Mouse (Mus musculus): ENCODE data around the gene Inhbc. TPM values are rescaled to one million over a fixed set of nuclear protein-coding genes. Genes with fewer than 3 reads are reported as not detected.

Gene Inhbc
- polyA plus RNA-seq, 1 experiment from 2014 or later, result not detected

GRCm38 (mm10) chr10:127325454-127326016 is 44.7 kb downstream of the Inhbc start:
- Histone ChIP-seq H3K4me3 (ENCODE audit: low read depth, low read length) (peak overlapping the region; percentile 50), H3K27ac (replicated peaks) (no peak overlapping the region), H3K27me3 (ENCODE audit: control insufficient read depth, insufficient read depth, low read length) (no peaks in the 10 kb centered on the region), H3K9ac (ENCODE audit: low read length) (no peak overlapping the region; the same call in 1 of the 2 replicates), H3K36me3 (ENCODE audit: control insufficient read depth, insufficient read depth, low read length) (no peaks in the 10 kb centered on the region), H3K4me1 (replicated peaks; ENCODE audit: control insufficient read depth, insufficient read depth) (peaks cover 10% of the 10 kb centered on the region; the same call in 1 of the 2 replicates), H3K9me3 (ENCODE audit: control insufficient read depth, low read length) (no peaks in the 10 kb centered on the region), H3K4me2 (replicated peaks; ENCODE audit: low read depth) (peak overlapping the region; percentile 97)
- ATAC-seq (ENCODE audit: low FRiP score, low TSS enrichment) (no peak), DNase-seq (ENCODE audit: low spot score) (no peak)
- 47% methylated on average over 14 of the region's 14 CpGs for WGBS
- TF ChIP-seq CTCF (IDR thresholded peaks at IDR 0.05; ENCODE audit: low read depth) (no peak), EP300 (optimal IDR thresholded peaks at IDR 0.05) (no peak)

- H3K36me3 ChIP-seq (ENCODE audit: control insufficient read depth, insufficient read depth, low read length), result no peaks in the 10 kb centered on the region
- WGBS, result 10% methylated on average over 6 of the region's 7 CpGs
- H3K4me3 ChIP-seq (ENCODE audit: low read depth, low read length), result no peak overlapping the region
- no peak overlapping the region for H3K4me2 ChIP-seq (replicated peaks; ENCODE audit: low read depth)
- H3K9me3 ChIP-seq (ENCODE audit: control insufficient read depth, low read length), result no peaks in the 10 kb centered on the region
- no peak overlapping the region for H3K27ac ChIP-seq (replicated peaks)
- H3K27me3 ChIP-seq (ENCODE audit: control insufficient read depth, insufficient read depth, low read length), result no peaks in the 10 kb centered on the region
- H3K4me1 ChIP-seq (replicated peaks; ENCODE audit: control insufficient read depth, insufficient read depth), result peaks cover 10% of the 10 kb centered on the region; the same call in 1 of the 2 replicates
- ATAC-seq (ENCODE audit: low FRiP score, low TSS enrichment) (peak; percentile 20; the same call in 1 of the 2 replicates), DNase-seq (ENCODE audit: low spot score) (peak; percentile 82)
- TF ChIP-seq EP300 (optimal IDR thresholded peaks at IDR 0.05) (no peak), CTCF (IDR thresholded peaks at IDR 0.05; ENCODE audit: low read depth) (peak; percentile 71)
- H3K9ac ChIP-seq (ENCODE audit: low read length), result no peak overlapping the region
Observed at GRCm38 (mm10) chr10:127324495-127324894, 45.7 kb downstream of the Inhbc start.

- TF ChIP-seq EP300 (optimal IDR thresholded peaks at IDR 0.05), result no peak
Observed at GRCm38 (mm10) chr10:127323131-127323855, 46.9 kb downstream of the Inhbc start.

GRCm38 (mm10) chr10:127322669-127323068 is 47.6 kb downstream of the Inhbc start:
- no peaks in the 10 kb centered on the region for H3K9me3 ChIP-seq (ENCODE audit: control insufficient read depth, low read length)
- H3K4me1 ChIP-seq (replicated peaks; ENCODE audit: control insufficient read depth, insufficient read depth), result peaks cover 10% of the 10 kb centered on the region; the same call in 1 of the 2 replicates
- no peak overlapping the region for H3K27ac ChIP-seq (replicated peaks)
- H3K4me2 ChIP-seq (replicated peaks; ENCODE audit: low read depth), result no peak overlapping the region
- no peak overlapping the region for H3K4me3 ChIP-seq (ENCODE audit: low read depth, low read length)
- H3K36me3 ChIP-seq (ENCODE audit: control insufficient read depth, insufficient read depth, low read length), result no peaks in the 10 kb centered on the region
- no peaks in the 10 kb centered on the region for H3K27me3 ChIP-seq (ENCODE audit: control insufficient read depth, insufficient read depth, low read length)
- no peak for ATAC-seq (ENCODE audit: low FRiP score, low TSS enrichment)
- no peak for DNase-seq (ENCODE audit: low spot score)
- no peak overlapping the region for H3K9ac ChIP-seq (ENCODE audit: low read length)
- WGBS, result 61% methylated on average over 4 of the region's 4 CpGs
- no peak for TF ChIP-seq CTCF (IDR thresholded peaks at IDR 0.05; ENCODE audit: low read depth)
- no peak for TF ChIP-seq EP300 (optimal IDR thresholded peaks at IDR 0.05)

More at GRCm38 (mm10) chr10:127323131-127323855, 46.9 kb downstream of the Inhbc start:
- Histone ChIP-seq H3K4me2 (replicated peaks; ENCODE audit: low read depth) (no peak overlapping the region), H3K4me3 (ENCODE audit: low read depth, low read length) (no peak overlapping the region), H3K36me3 (ENCODE audit: control insufficient read depth, insufficient read depth, low read length) (no peaks in the 10 kb centered on the region), H3K4me1 (replicated peaks; ENCODE audit: control insufficient read depth, insufficient read depth) (peaks cover 10% of the 10 kb centered on the region; the same call in 1 of the 2 replicates), H3K27ac (replicated peaks) (no peak overlapping the region), H3K9me3 (ENCODE audit: control insufficient read depth, low read length) (no peaks in the 10 kb centered on the region), H3K27me3 (ENCODE audit: control insufficient read depth, insufficient read depth, low read length) (no peaks in the 10 kb centered on the region), H3K9ac (ENCODE audit: low read length) (no peak overlapping the region)
- no peak for ATAC-seq (ENCODE audit: low FRiP score, low TSS enrichment)
- 67% methylated on average over 15 of the region's 17 CpGs for WGBS
- DNase-seq (ENCODE audit: low spot score), result no peak

GRCm38 (mm10) chr10:127322178-127322577 is 48.1 kb downstream of the Inhbc start:
- Histone ChIP-seq H3K9me3 (ENCODE audit: control insufficient read depth, low read length) (no peaks in the 10 kb centered on the region), H3K27me3 (ENCODE audit: control insufficient read depth, insufficient read depth, low read length) (no peaks in the 10 kb centered on the region), H3K9ac (ENCODE audit: low read length) (no peak overlapping the region), H3K36me3 (ENCODE audit: control insufficient read depth, insufficient read depth, low read length) (no peaks in the 10 kb centered on the region), H3K27ac (replicated peaks) (no peak overlapping the region), H3K4me1 (replicated peaks; ENCODE audit: control insufficient read depth, insufficient read depth) (peaks cover 10% of the 10 kb centered on the region; the same call in 1 of the 2 replicates), H3K4me3 (ENCODE audit: low read depth, low read length) (no peak overlapping the region), H3K4me2 (replicated peaks; ENCODE audit: low read depth) (no peak overlapping the region)
- TF ChIP-seq CTCF (IDR thresholded peaks at IDR 0.05; ENCODE audit: low read depth) (no peak), EP300 (optimal IDR thresholded peaks at IDR 0.05) (no peak)
- ATAC-seq (ENCODE audit: low FRiP score, low TSS enrichment), result no peak
- DNase-seq (ENCODE audit: low spot score), result no peak
- 59% methylated on average over 13 of the region's 13 CpGs for WGBS

GRCm38 (mm10) chr10:127321621-127322020 is 48.6 kb downstream of the Inhbc start, which contains the start of gene Arhgap9:
Arhgap9 (plus strand) TSS chr10:127321964.
- Histone ChIP-seq H3K9ac (ENCODE audit: low read length) (no peak within 1 kb of the TSS), H3K27ac (replicated peaks) (no peak within 1 kb of the TSS)
- no peak for ATAC-seq (ENCODE audit: low FRiP score, low TSS enrichment)

More at GRCm38 (mm10) chr10:127321621-127322020, 48.6 kb downstream of the Inhbc start, which contains the start of gene Arhgap9:
- H3K9me3 ChIP-seq (ENCODE audit: control insufficient read depth, low read length), result no peaks in the 10 kb centered on the region
- H3K4me3 ChIP-seq (ENCODE audit: low read depth, low read length), result no peak within 1 kb of the TSS
- H3K4me1 ChIP-seq (replicated peaks; ENCODE audit: control insufficient read depth, insufficient read depth), result peaks cover 7% of the 10 kb centered on the region; the same call in 1 of the 2 replicates
- WGBS, result 76% methylated on average over 3 of the region's 3 CpGs
- TF ChIP-seq CTCF (IDR thresholded peaks at IDR 0.05; ENCODE audit: low read depth), result no peak
- no peak for TF ChIP-seq EP300 (optimal IDR thresholded peaks at IDR 0.05)
- DNase-seq (ENCODE audit: low spot score), result no peak
- no peaks in the 10 kb centered on the region for H3K27me3 ChIP-seq (ENCODE audit: control insufficient read depth, insufficient read depth, low read length)
- no peaks in the 10 kb centered on the region for H3K36me3 ChIP-seq (ENCODE audit: control insufficient read depth, insufficient read depth, low read length)
- H3K4me2 ChIP-seq (replicated peaks; ENCODE audit: low read depth), result no peak within 1 kb of the TSS
